Mouse (Mus musculus): ENCODE measurements around the gene Pgm5. TPM values are rescaled to one million over a fixed set of nuclear protein-coding genes. Genes with fewer than 3 reads are reported as not detected.

The Pgm5 gene
- polyA plus RNA-seq, 1 experiment, result 18.3 TPM

GRCm38 (mm10) chr19:24824517-24824916 is 37.1 kb downstream of the Pgm5 start:
- 50% methylated on average over 4 of the region's 4 CpGs for WGBS
- Histone ChIP-seq H3K4me1 (ENCODE audit: control insufficient read depth, insufficient read depth, insufficient read length, low read length) (no peaks in the 10 kb centered on the region), H3K27ac (ENCODE audit: insufficient read depth, low read depth, low read length) (no peak overlapping the region), H3K27me3 (ENCODE audit: control insufficient read depth, insufficient read depth, low read length) (no peaks in the 10 kb centered on the region), H3K36me3 (ENCODE audit: control insufficient read depth, insufficient read depth, low read length) (no peaks in the 10 kb centered on the region), H3K4me3 (ENCODE audit: low read depth, low read length) (no peak overlapping the region)
- no peak for TF ChIP-seq CTCF (IDR thresholded peaks at IDR 0.05; ENCODE audit: extremely low read depth, insufficient read length, insufficient replicate concordance, low read depth, low read length)

GRCm38 (mm10) chr19:24815661-24816221 is 45.9 kb downstream of the Pgm5 start:
- WGBS, result 78% methylated on average over 12 of the region's 12 CpGs
- Histone ChIP-seq H3K27ac (ENCODE audit: insufficient read depth, low read depth, low read length) (no peak overlapping the region), H3K4me3 (ENCODE audit: low read depth, low read length) (no peak overlapping the region), H3K4me1 (ENCODE audit: control insufficient read depth, insufficient read depth, insufficient read length, low read length) (no peaks in the 10 kb centered on the region), H3K36me3 (ENCODE audit: control insufficient read depth, insufficient read depth, low read length) (no peaks in the 10 kb centered on the region), H3K27me3 (ENCODE audit: control insufficient read depth, insufficient read depth, low read length) (no peaks in the 10 kb centered on the region)
- TF ChIP-seq CTCF (IDR thresholded peaks at IDR 0.05; ENCODE audit: extremely low read depth, insufficient read length, insufficient replicate concordance, low read depth, low read length) (no peak), POLR2A (IDR thresholded peaks at IDR 0.05; ENCODE audit: low read depth, low read length) (no peak)

- 80% methylated on average over 8 of the region's 8 CpGs for WGBS
- TF ChIP-seq POLR2A (IDR thresholded peaks at IDR 0.05; ENCODE audit: low read depth, low read length) (no peak), CTCF (IDR thresholded peaks at IDR 0.05; ENCODE audit: extremely low read depth, insufficient read length, insufficient replicate concordance, low read depth, low read length) (no peak)
- Histone ChIP-seq H3K27me3 (ENCODE audit: control insufficient read depth, insufficient read depth, low read length) (no peaks in the 10 kb centered on the region), H3K36me3 (ENCODE audit: control insufficient read depth, insufficient read depth, low read length) (no peaks in the 10 kb centered on the region), H3K4me1 (ENCODE audit: control insufficient read depth, insufficient read depth, insufficient read length, low read length) (no peaks in the 10 kb centered on the region), H3K4me3 (ENCODE audit: low read depth, low read length) (no peak overlapping the region), H3K27ac (ENCODE audit: insufficient read depth, low read depth, low read length) (no peak overlapping the region)
Measured at GRCm38 (mm10) chr19:24812861-24813293, 48.8 kb downstream of the Pgm5 start.

GRCm38 (mm10) chr19:24812106-24812810 is 49.4 kb downstream of the Pgm5 start:
- no peaks in the 10 kb centered on the region for H3K4me1 ChIP-seq (ENCODE audit: control insufficient read depth, insufficient read depth, insufficient read length, low read length)
- H3K27me3 ChIP-seq (ENCODE audit: control insufficient read depth, insufficient read depth, low read length), result no peaks in the 10 kb centered on the region
- 72% methylated on average over 7 of the region's 7 CpGs for WGBS
- H3K27ac ChIP-seq (ENCODE audit: insufficient read depth, low read depth, low read length), result no peak overlapping the region
- TF ChIP-seq CTCF (IDR thresholded peaks at IDR 0.05; ENCODE audit: extremely low read depth, insufficient read length, insufficient replicate concordance, low read depth, low read length) (no peak), POLR2A (IDR thresholded peaks at IDR 0.05; ENCODE audit: low read depth, low read length) (no peak)
- H3K4me3 ChIP-seq (ENCODE audit: low read depth, low read length), result no peak overlapping the region
- no peaks in the 10 kb centered on the region for H3K36me3 ChIP-seq (ENCODE audit: control insufficient read depth, insufficient read depth, low read length)

- Histone ChIP-seq H3K27ac (ENCODE audit: insufficient read depth, low read depth, low read length) (no peak overlapping the region), H3K4me3 (ENCODE audit: low read depth, low read length) (no peak overlapping the region), H3K27me3 (ENCODE audit: control insufficient read depth, insufficient read depth, low read length) (no peaks in the 10 kb centered on the region), H3K4me1 (ENCODE audit: control insufficient read depth, insufficient read depth, insufficient read length, low read length) (no peaks in the 10 kb centered on the region), H3K36me3 (ENCODE audit: control insufficient read depth, insufficient read depth, low read length) (no peaks in the 10 kb centered on the region)
- WGBS, result 77% methylated on average over 10 of the region's 10 CpGs
- TF ChIP-seq CTCF (IDR thresholded peaks at IDR 0.05; ENCODE audit: extremely low read depth, insufficient read length, insufficient replicate concordance, low read depth, low read length) (no peak), POLR2A (IDR thresholded peaks at IDR 0.05; ENCODE audit: low read depth, low read length) (no peak)
Measured at GRCm38 (mm10) chr19:24811451-24811850, 50.2 kb downstream of the Pgm5 start.

GRCm38 (mm10) chr19:24806013-24806412 is 55.6 kb downstream of the Pgm5 start:
- Histone ChIP-seq H3K4me3 (ENCODE audit: low read depth, low read length) (no peak overlapping the region), H3K36me3 (ENCODE audit: control insufficient read depth, insufficient read depth, low read length) (no peaks in the 10 kb centered on the region), H3K27me3 (ENCODE audit: control insufficient read depth, insufficient read depth, low read length) (no peaks in the 10 kb centered on the region), H3K4me1 (ENCODE audit: control insufficient read depth, insufficient read depth, insufficient read length, low read length) (no peaks in the 10 kb centered on the region), H3K27ac (ENCODE audit: insufficient read depth, low read depth, low read length) (no peak overlapping the region)
- WGBS, result 81% methylated on average over 3 of the region's 3 CpGs
- TF ChIP-seq CTCF (IDR thresholded peaks at IDR 0.05; ENCODE audit: extremely low read depth, insufficient read length, insufficient replicate concordance, low read depth, low read length) (no peak), POLR2A (IDR thresholded peaks at IDR 0.05; ENCODE audit: low read depth, low read length) (no peak)

- H3K36me3 ChIP-seq (ENCODE audit: control insufficient read depth, insufficient read depth, low read length), result no peaks in the 10 kb centered on the region
- H3K27ac ChIP-seq (ENCODE audit: insufficient read depth, low read depth, low read length), result no peak overlapping the region
- no peak overlapping the region for H3K4me3 ChIP-seq (ENCODE audit: low read depth, low read length)
- H3K27me3 ChIP-seq (ENCODE audit: control insufficient read depth, insufficient read depth, low read length), result no peaks in the 10 kb centered on the region
- H3K4me1 ChIP-seq (ENCODE audit: control insufficient read depth, insufficient read depth, insufficient read length, low read length), result no peaks in the 10 kb centered on the region
- TF ChIP-seq CTCF (IDR thresholded peaks at IDR 0.05; ENCODE audit: extremely low read depth, insufficient read length, insufficient replicate concordance, low read depth, low read length) (no peak), POLR2A (IDR thresholded peaks at IDR 0.05; ENCODE audit: low read depth, low read length) (no peak)
- WGBS, result 54% methylated on average over 9 of the region's 9 CpGs
Measured at GRCm38 (mm10) chr19:24797606-24798005, 64.0 kb downstream of the Pgm5 start.
